Mouse (Mus musculus): ENCODE data around the gene Actb. TPM values are rescaled to one million over a fixed set of nuclear protein-coding genes. Genes with fewer than 3 reads are reported as not detected.

Gene Actb
- total RNA-seq, 2 experiments from 2014 or later: 3,215 to 3,370 TPM

GRCm38 (mm10) chr5:142877337-142878280 lies 28.9 kb downstream of the Actb start:
- DNase-seq: peak; percentile 87

GRCm38 (mm10) chr5:142876896-142877295 lies 29.7 kb downstream of the Actb start:
- no peak for DNase-seq

GRCm38 (mm10) chr5:142875513-142875905 lies 31.0 kb downstream of the Actb start:
- DNase-seq: no peak

- no peak for DNase-seq
These were observed 31.6 kb downstream of the Actb start for GRCm38 (mm10) chr5:142874791-142875512.

- DNase-seq: no peak
These were observed 32.8 kb downstream of the Actb start for GRCm38 (mm10) chr5:142873718-142874117.

- no peak for DNase-seq
These were observed 34.8 kb downstream of the Actb start for GRCm38 (mm10) chr5:142871765-142872164.

- no peak for DNase-seq
These were observed 37.1 kb downstream of the Actb start for GRCm38 (mm10) chr5:142869463-142869862.

- DNase-seq: peak; percentile 76 to 83
These were observed 48.8 kb downstream of the Actb start for GRCm38 (mm10) chr5:142857763-142858229.

- no peak for DNase-seq
These were observed 50.1 kb downstream of the Actb start for GRCm38 (mm10) chr5:142856408-142856807.

GRCm38 (mm10) chr5:142854877-142855276 lies 51.7 kb downstream of the Actb start:
- DNase-seq: peak; percentile 50 to 52

- no peak for DNase-seq
These were observed 53.0 kb downstream of the Actb start for GRCm38 (mm10) chr5:142853585-142853984.

Other genes with a start within 250 kb of the Actb start
- gene Slc29a4, start 214.2 kb downstream of the Actb start, total RNA-seq (2021): 10 to 100 TPM; 49.2 to 50.3 TPM
- gene Tnrc18, start 89.1 kb downstream of the Actb start, total RNA-seq (2021): 100 to 1,000 TPM; 146 to 156 TPM
- gene Fbxl18, start 11.3 kb downstream of the Actb start, total RNA-seq (2021): 10 to 100 TPM; 37.1 to 41.6 TPM
- 100 to 1,000 TPM; 185 to 194 TPM for gene Fscn1, start 53.6 kb upstream of the Actb start, total RNA-seq (2021)
- gene Rnf216, start 206.2 kb upstream of the Actb start, total RNA-seq (2021): 10 to 100 TPM; 49.3 to 51.1 TPM
- gene Olfr718-ps1, start 240.8 kb upstream of the Actb start, total RNA-seq (2021): under 1 TPM in 1 of 2 experiments, not detected in 1; 0.20 TPM